Mouse (Mus musculus) E14TG2a.4 (cell line): Measurements from ENCODE around the gene Frem2.

Source experiments
- CTCF ChIP-seq: conservative IDR thresholded peaks from 2 replicates; pipeline ENCODE4 v1.5.1; 2014; ENCODE audit warnings: low read length
- NANOG ChIP-seq: IDR thresholded peaks from 2 replicates; pipeline ENCODE4 v1.6.1; 2014; ENCODE audit warnings: borderline replicate concordance, low read length, mixed read lengths
- POU5F1 ChIP-seq: IDR thresholded peaks from 2 replicates; pipeline ENCODE4 v1.6.1; 2014; ENCODE audit warnings: low read length, borderline replicate concordance

DNA sequence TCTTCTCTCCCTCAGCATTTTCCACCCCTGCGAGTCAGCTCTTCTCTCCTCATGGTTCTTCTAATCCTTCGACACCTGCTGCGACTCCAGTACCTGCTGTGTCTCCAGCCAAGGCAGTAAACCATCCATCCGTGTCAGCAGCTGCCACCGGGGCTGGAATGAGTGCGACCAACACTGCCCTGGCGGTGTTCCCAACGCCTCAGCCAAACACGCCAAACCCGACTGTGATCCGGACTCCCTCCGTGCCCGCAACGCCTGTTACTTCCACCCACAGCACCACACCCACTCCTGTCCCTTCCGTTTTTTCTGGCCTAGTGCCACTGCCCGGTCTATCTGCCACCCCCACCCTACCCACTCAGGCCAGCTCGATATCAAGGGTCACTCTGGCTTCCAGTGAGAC lies 179.7 kb downstream of the Frem2 start:
- TF ChIP-seq CTCF = no peak
- TF ChIP-seq NANOG = no peak
- no peak for TF ChIP-seq POU5F1
